Mouse (Mus musculus) neural tube, embryonic 13.5 days (tissue): ENCODE results near the gene 1700067P10Rik. TPM values are rescaled to one million over a fixed set of nuclear protein-coding genes. Genes with fewer than 3 reads are reported as not detected.

Experiments
- ATAC-seq: fragments of 200-750 bp; cut with Nextera tagmentation; 2 replicates; pipeline ENCODE4 v1.8.0; 2017; ENCODE audit warnings: low read depth, mild to moderate bottlenecking, moderate TSS enrichment, moderate library complexity
- H3K27ac ChIP-seq: fragments of 300-500 bp; sonication (generic); replicated peaks from 2 replicates; pipeline ENCODE4 v1.5.1; 2015; ENCODE audit warnings: moderate library complexity, mild to moderate bottlenecking, inconsistent platforms
- H3K27me3 ChIP-seq: fragments of 300-500 bp; sonication (generic); 2 replicates; pipeline ENCODE4 v1.6.1; 2015; ENCODE audit warnings: mild to moderate bottlenecking, inconsistent platforms
- H3K36me3 ChIP-seq: fragments of 300-500 bp; sonication (generic); 2 replicates; pipeline ENCODE4 v1.6.1; 2015; ENCODE audit warnings: mild to moderate bottlenecking, inconsistent platforms
- H3K4me1 ChIP-seq: fragments of 300-500 bp; sonication (generic); replicated peaks from 2 replicates; pipeline ENCODE4 v1.6.1; 2015; ENCODE audit warnings: inconsistent platforms
- H3K4me2 ChIP-seq: fragments of 300-500 bp; sonication (generic); 2 replicates; pipeline ENCODE4 v1.6.1; 2015; ENCODE audit warnings: inconsistent platforms, mild to moderate bottlenecking, moderate library complexity
- H3K4me3 ChIP-seq: fragments of 300-500 bp; sonication (generic); 2 replicates; pipeline ENCODE4 v1.5.1; 2015; ENCODE audit warnings: mild to moderate bottlenecking, inconsistent platforms
- H3K9ac ChIP-seq: fragments of 300-500 bp; sonication (generic); 2 replicates; pipeline ENCODE4 v1.6.1; 2015; ENCODE audit warnings: moderate library complexity, mild to moderate bottlenecking, inconsistent platforms
- H3K9me3 ChIP-seq: fragments of 300-500 bp; sonication (generic); 2 replicates; pipeline ENCODE4 v1.6.1; 2016; ENCODE audit warnings: inconsistent platforms
- WGBS: fragments of 180-500 bp; shearing (Covaris S2); methylation state at CpG from one replicate; pipeline ENCODE4 v1.1.7; 2015; 5-methylcytosine and 5-hydroxymethylcytosine counted together
- polyA plus RNA-seq: library from polyadenylated mRNA; unstranded; fragments of >200 nt; fragmentation: Nextera tagmentation; extraction: Ambion mirVana; gene quantifications from 2 replicates; pipeline ENCODE4 v1.2.1, GENCODE M21; 2015

The 1700067P10Rik gene
- polyA plus RNA-seq, 1 experiment from 2014 or later = not detected

- H3K4me1 ChIP-seq = peaks cover 55% of the 10 kb centered on the region
- no peak for ATAC-seq
- WGBS = under 1% methylated on average over 43 of the region's 43 CpGs
Observed at GRCm38 (mm10) chr17:48097743-48098527, 8.8 kb downstream of the 1700067P10Rik start.

GRCm38 (mm10) chr17:48098528-48098890 lies 9.4 kb downstream of the 1700067P10Rik start:
- Histone ChIP-seq H3K36me3 (no peaks in the 10 kb centered on the region), H3K4me2 (peak overlapping the region; percentile 55), H3K9ac (0 out of 2 replicates have a peak overlapping the region, but pooled peaks have one; percentile 13), H3K4me3 (no peak overlapping the region), H3K4me1 (peaks cover 55% of the 10 kb centered on the region), H3K27ac (no peak overlapping the region), H3K9me3 (no peaks in the 10 kb centered on the region), H3K27me3 (peaks cover 67% of the 10 kb centered on the region)
- under 1% methylated on average over 19 of the region's 19 CpGs for WGBS
- ATAC-seq = no peak

More at GRCm38 (mm10) chr17:48097743-48098527, 8.8 kb downstream of the 1700067P10Rik start:
- H3K9ac ChIP-seq = peak overlapping the region; percentile 53; the same call in 1 of the 2 replicates
- H3K27me3 ChIP-seq = peaks cover 67% of the 10 kb centered on the region
- H3K9me3 ChIP-seq = no peaks in the 10 kb centered on the region
- peak overlapping the region; percentile 55 for H3K4me2 ChIP-seq
- H3K36me3 ChIP-seq = no peaks in the 10 kb centered on the region
- peak overlapping the region; percentile 25 for H3K4me3 ChIP-seq
- H3K27ac ChIP-seq = no peak overlapping the region

GRCm38 (mm10) chr17:48099312-48099711 lies 10.2 kb downstream of the 1700067P10Rik start:
- no peaks in the 10 kb centered on the region for H3K9me3 ChIP-seq
- 9% methylated on average over 11 of the region's 11 CpGs for WGBS
- H3K27me3 ChIP-seq = peaks cover 61% of the 10 kb centered on the region
- ATAC-seq = no peak
- H3K9ac ChIP-seq = no peak overlapping the region
- H3K27ac ChIP-seq = no peak overlapping the region
- H3K36me3 ChIP-seq = no peaks in the 10 kb centered on the region
- no peak overlapping the region for H3K4me2 ChIP-seq
- peaks cover 55% of the 10 kb centered on the region for H3K4me1 ChIP-seq
- no peak overlapping the region for H3K4me3 ChIP-seq

- peak overlapping the region; percentile 44 for H3K4me2 ChIP-seq
- 12% methylated on average over 21 of the region's 21 CpGs for WGBS
Observed at GRCm38 (mm10) chr17:48100441-48101417, 11.6 kb downstream of the 1700067P10Rik start.

GRCm38 (mm10) chr17:48107333-48107732 lies 18.2 kb downstream of the 1700067P10Rik start:
- Histone ChIP-seq H3K27ac (no peak overlapping the region), H3K36me3 (no peaks in the 10 kb centered on the region), H3K4me1 (no peaks in the 10 kb centered on the region), H3K9me3 (no peaks in the 10 kb centered on the region), H3K4me3 (no peak overlapping the region), H3K4me2 (no peak overlapping the region), H3K27me3 (no peaks in the 10 kb centered on the region), H3K9ac (no peak overlapping the region)
- ATAC-seq = no peak
- WGBS = 40% methylated on average over 4 of the region's 4 CpGs

More at GRCm38 (mm10) chr17:48100441-48101417, 11.6 kb downstream of the 1700067P10Rik start:
- Histone ChIP-seq H3K27me3 (peaks cover 47% of the 10 kb centered on the region), H3K27ac (no peak overlapping the region), H3K4me3 (peak overlapping the region; percentile 25; the same call in 1 of the 2 replicates), H3K4me1 (peaks cover 42% of the 10 kb centered on the region), H3K9me3 (no peaks in the 10 kb centered on the region), H3K9ac (no peak overlapping the region), H3K36me3 (no peaks in the 10 kb centered on the region)
- ATAC-seq = peak; percentile 64

GRCm38 (mm10) chr17:48107862-48108261 lies 18.7 kb downstream of the 1700067P10Rik start:
- Histone ChIP-seq H3K36me3 (no peaks in the 10 kb centered on the region), H3K4me3 (no peak overlapping the region), H3K9me3 (no peaks in the 10 kb centered on the region), H3K27ac (no peak overlapping the region), H3K9ac (no peak overlapping the region), H3K27me3 (no peaks in the 10 kb centered on the region), H3K4me1 (no peaks in the 10 kb centered on the region), H3K4me2 (no peak overlapping the region)
- no peak for ATAC-seq
- WGBS = 53% methylated on average over 6 of the region's 6 CpGs

- Histone ChIP-seq H3K4me2 (no peak overlapping the region), H3K4me3 (no peak overlapping the region), H3K9ac (no peak overlapping the region), H3K9me3 (no peaks in the 10 kb centered on the region), H3K36me3 (no peaks in the 10 kb centered on the region), H3K27me3 (no peaks in the 10 kb centered on the region), H3K4me1 (no peaks in the 10 kb centered on the region), H3K27ac (no peak overlapping the region)
- no peak for ATAC-seq
- 75% methylated on average over 3 of the region's 3 CpGs for WGBS
Observed at GRCm38 (mm10) chr17:48108520-48108919, 19.4 kb downstream of the 1700067P10Rik start.

GRCm38 (mm10) chr17:48110547-48111287 lies 21.6 kb downstream of the 1700067P10Rik start:
- H3K9me3 ChIP-seq = no peaks in the 10 kb centered on the region
- H3K36me3 ChIP-seq = no peaks in the 10 kb centered on the region
- H3K4me1 ChIP-seq = no peaks in the 10 kb centered on the region
- no peak overlapping the region for H3K9ac ChIP-seq
- no peaks in the 10 kb centered on the region for H3K27me3 ChIP-seq
- no peak overlapping the region for H3K4me3 ChIP-seq
- H3K27ac ChIP-seq = no peak overlapping the region
- ATAC-seq = no peak
- WGBS = 44% methylated on average over 8 of the region's 8 CpGs
- no peak overlapping the region for H3K4me2 ChIP-seq

- Histone ChIP-seq H3K4me2 (no peak overlapping the region), H3K4me1 (no peaks in the 10 kb centered on the region), H3K4me3 (no peak overlapping the region), H3K36me3 (no peaks in the 10 kb centered on the region), H3K27ac (no peak overlapping the region), H3K9ac (no peak overlapping the region), H3K27me3 (no peaks in the 10 kb centered on the region), H3K9me3 (no peaks in the 10 kb centered on the region)
- WGBS = 80% methylated on average over 1 of the region's 1 CpGs
- ATAC-seq = no peak
Observed at GRCm38 (mm10) chr17:48118570-48118969, 29.5 kb downstream of the 1700067P10Rik start.

GRCm38 (mm10) chr17:48119656-48120055 lies 30.5 kb downstream of the 1700067P10Rik start:
- Histone ChIP-seq H3K4me1 (no peaks in the 10 kb centered on the region), H3K27ac (no peak overlapping the region), H3K9me3 (no peaks in the 10 kb centered on the region), H3K4me2 (no peak overlapping the region), H3K9ac (no peak overlapping the region), H3K36me3 (no peaks in the 10 kb centered on the region), H3K4me3 (no peak overlapping the region), H3K27me3 (no peaks in the 10 kb centered on the region)
- whole genome bisulfite sequencing = 26% methylated on average over 3 of the region's 3 CpGs
- no peak for ATAC-seq

- 94% methylated on average over 20 of the region's 20 CpGs for WGBS
- no peak overlapping the region for H3K27ac ChIP-seq
- no peak overlapping the region for H3K4me3 ChIP-seq
- H3K9ac ChIP-seq = no peak overlapping the region
- H3K36me3 ChIP-seq = no peaks in the 10 kb centered on the region
- H3K4me2 ChIP-seq = no peak overlapping the region
- H3K4me1 ChIP-seq = no peaks in the 10 kb centered on the region
- H3K27me3 ChIP-seq = no peaks in the 10 kb centered on the region
- no peak for ATAC-seq
- no peaks in the 10 kb centered on the region for H3K9me3 ChIP-seq
Observed at GRCm38 (mm10) chr17:48120456-48120855, 31.3 kb downstream of the 1700067P10Rik start.
